Mouse (Mus musculus) erythroid progenitor cell, adult 5-6 weeks (primary cell): ENCODE results near the gene Mctp1. TPM values are rescaled to one million over a fixed set of nuclear protein-coding genes. Genes with fewer than 3 reads are reported as not detected.
A peak's percentile ranks its signal among the peaks of the same experiment; 100 is the strongest.
"Not testable (repeated sequence)": the region's sequence is repeated elsewhere in the genome, so short reads cannot be mapped to it uniquely, and the experiment has no call there.

Experiments
- ATAC-seq: replicated peaks from 2 replicates; pipeline ENCODE4 v1.8.0; 2016; ENCODE audit warnings: moderate number of reproducible peaks, mild to moderate bottlenecking, moderate TSS enrichment, inconsistent platforms; ENCODE audit not compliant: poor library complexity, low FRiP score, severe bottlenecking
- total RNA-seq, 2 experiments: library from RNA; stranded (forward) in 1 of 2; stranded (reverse) in 1 of 2; fragments of 150-400 nt in 1 of 2; fragments of 186-747, 209-891 nt in 1 of 2; gene quantifications; 2 replicates each; pipeline versions ENCODE4 v1.2.3 to v1.2.4; 2015 to 2017; ENCODE audit warnings: low replicate concordance in 2 of 2

The Mctp1 gene
- total RNA-seq (2015; ENCODE audit: low replicate concordance) = 8.0 and 10.8 TPM in 2 replicates
- total RNA-seq (2017; ENCODE audit: low replicate concordance) = 6.8 and 11.0 TPM in 2 replicates

- no peak for ATAC-seq
Measured at GRCm38 (mm10) chr13:76383972-76384663, at the start of gene Mctp1. TSS of gene Mctp1 (plus strand) at chr13:76384535.

GRCm38 (mm10) chr13:76345941-76346340, 38.4 kb upstream of the Mctp1 start:
- ATAC-seq = not testable (repeated sequence)

- no peak for ATAC-seq
Measured at GRCm38 (mm10) chr13:76358720-76359119, 25.6 kb upstream of the Mctp1 start.

GRCm38 (mm10) chr13:76384664-76385435, 515 bp downstream of the Mctp1 start:
- peak; percentile 49; the same call in 1 of the 2 replicates for ATAC-seq

GRCm38 (mm10) chr13:76388615-76389014, 4.3 kb downstream of the Mctp1 start:
- no peak for ATAC-seq

GRCm38 (mm10) chr13:76391920-76392319, 7.6 kb downstream of the Mctp1 start:
- no peak for ATAC-seq

- no peak for ATAC-seq
Measured at GRCm38 (mm10) chr13:76393106-76393505, 8.8 kb downstream of the Mctp1 start.

- no peak for ATAC-seq
Measured at GRCm38 (mm10) chr13:76395906-76396305, 11.6 kb downstream of the Mctp1 start.

GRCm38 (mm10) chr13:76409296-76409695, 25.0 kb downstream of the Mctp1 start:
- no peak for ATAC-seq

- no peak for ATAC-seq
Measured at GRCm38 (mm10) chr13:76410665-76411064, 26.3 kb downstream of the Mctp1 start.

- ATAC-seq = no peak
Measured at GRCm38 (mm10) chr13:76415346-76415745, 31.0 kb downstream of the Mctp1 start.

GRCm38 (mm10) chr13:76420111-76420510, 35.8 kb downstream of the Mctp1 start:
- ATAC-seq = no peak

- ATAC-seq = no peak
Measured at GRCm38 (mm10) chr13:76421075-76421474, 36.7 kb downstream of the Mctp1 start.

- ATAC-seq = no peak
Measured at GRCm38 (mm10) chr13:76422124-76422523, 37.8 kb downstream of the Mctp1 start.

- no peak for ATAC-seq
Measured at GRCm38 (mm10) chr13:76429456-76429855, 45.1 kb downstream of the Mctp1 start.

- no peak for ATAC-seq
Measured at GRCm38 (mm10) chr13:76429927-76430326, 45.6 kb downstream of the Mctp1 start.

- ATAC-seq = no peak
Measured at GRCm38 (mm10) chr13:76431946-76432345, 47.6 kb downstream of the Mctp1 start.

GRCm38 (mm10) chr13:76433438-76433837, 49.1 kb downstream of the Mctp1 start:
- ATAC-seq = no peak

GRCm38 (mm10) chr13:76436426-76436825, 52.1 kb downstream of the Mctp1 start:
- no peak for ATAC-seq

GRCm38 (mm10) chr13:76438765-76439164, 54.4 kb downstream of the Mctp1 start:
- no peak for ATAC-seq

- ATAC-seq = no peak
Measured at GRCm38 (mm10) chr13:76446059-76446458, 61.7 kb downstream of the Mctp1 start.
